Mouse (Mus musculus): ENCODE measurements around the gene Igsf3.

DNA sequence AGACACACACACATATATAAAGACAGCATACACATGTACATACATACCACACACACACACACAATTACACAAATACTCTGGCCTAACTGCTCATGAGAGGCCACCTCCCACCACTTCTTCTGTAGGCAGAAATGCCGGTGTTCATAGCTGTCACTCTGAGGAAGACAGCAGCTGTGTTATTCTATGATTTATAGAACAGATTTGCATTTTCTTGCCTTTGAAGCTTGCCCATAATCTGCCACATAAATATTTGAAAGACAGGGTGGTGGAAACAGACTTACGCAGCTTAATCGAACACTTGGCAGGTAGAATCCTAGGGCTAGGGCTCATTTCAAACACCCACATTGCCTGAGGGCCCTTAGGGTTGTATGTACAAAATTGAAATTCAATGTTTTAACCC lies 32.6 kb upstream of the Igsf3 start:
- TF ChIP-seq CTCF (IDR thresholded peaks at IDR 0.05; ENCODE audit: insufficient read depth, low read depth, low read length), result no peak
- TF ChIP-seq POLR2A (IDR thresholded peaks at IDR 0.05; ENCODE audit: insufficient read depth, low read depth, low read length), result no peak

Measured in olfactory bulb, adult 2 months (tissue).